Mouse (Mus musculus): ENCODE measurements around the gene Alad.

DNA sequence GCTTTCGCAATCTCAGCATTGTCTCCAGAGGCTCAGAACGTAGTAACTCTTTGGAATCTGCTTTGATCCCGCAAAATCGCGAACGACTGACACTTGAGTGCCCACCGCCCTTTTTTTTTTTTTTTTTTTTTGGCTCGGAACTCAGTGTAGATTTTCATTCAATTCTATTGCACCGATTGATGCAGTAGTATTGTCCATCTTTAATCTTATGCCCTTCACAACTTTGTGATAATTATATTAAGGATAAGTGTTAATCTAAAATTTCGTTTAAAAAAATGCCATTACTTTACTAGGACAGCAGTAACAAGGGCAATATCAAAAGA is 5.7 kb upstream of the Alad start:
- TF ChIP-seq POLR2A (IDR thresholded peaks at IDR 0.05; ENCODE audit: borderline replicate concordance, extremely low read depth, insufficient read depth, insufficient read length, poor library complexity, severe bottlenecking), result 0 out of 2 replicates have a peak, but pooled peaks have one; percentile 8
- TF ChIP-seq CTCF (IDR thresholded peaks at IDR 0.05; ENCODE audit: borderline replicate concordance, extremely low read depth, insufficient read depth, insufficient read length), result no peak

Data from brain, embryonic 14.5 days (tissue).